Mouse (Mus musculus) adrenal gland, postnatal 25 days (tissue): ENCODE measurements at regions not wholly inside any gene's neighbourhood (a gene's known extent, or its start where the extent isn't known, plus 50 kb on each side); places are given as distances from the start of the nearest gene placed in this dataset.
A peak's percentile ranks its signal among the peaks of the same experiment; 100 is the strongest.

Source experiments
- DNase-seq: peaks from one replicate; pipeline ENCODE4 v3.0.0; 2021; ENCODE audit warnings: mixed read lengths

GRCm38 (mm10) chr9:30021981-30022380 is 59.0 kb upstream of the Ntm start:
- no peak for DNase-seq

- no peak for DNase-seq
Measured at GRCm38 (mm10) chr9:30025275-30025674, 62.3 kb upstream of the Ntm start.

- no peak for DNase-seq
Measured at GRCm38 (mm10) chr9:30026939-30027338, 64.0 kb upstream of the Ntm start.

DNA sequence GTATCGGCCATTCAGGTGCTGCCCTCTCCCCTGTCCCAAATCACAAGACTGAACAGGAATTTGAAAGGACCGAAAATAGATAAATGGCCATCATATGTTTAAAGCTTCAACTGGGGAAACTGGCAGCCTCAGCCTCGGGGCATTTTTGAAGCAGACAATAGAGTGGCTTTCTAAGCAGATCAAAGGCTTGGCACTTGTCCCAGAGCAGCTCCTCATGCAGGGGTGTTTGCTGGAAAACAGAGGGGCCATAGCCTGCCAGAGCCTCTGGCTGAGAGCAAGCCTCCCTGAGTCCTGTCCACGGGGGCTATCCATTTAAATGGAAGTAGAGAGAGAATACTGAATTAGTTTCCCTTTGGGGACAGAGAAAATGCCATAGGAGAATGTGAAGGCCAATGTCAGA is 77.5 kb upstream of the Ntm start:
- DNase-seq, result no peak

- DNase-seq, result no peak
Measured at GRCm38 (mm10) chr9:30064551-30064950, 101.6 kb upstream of the Ntm start.

GRCm38 (mm10) chr9:30067980-30068379 is 105.0 kb upstream of the Ntm start:
- DNase-seq, result no peak

DNA sequence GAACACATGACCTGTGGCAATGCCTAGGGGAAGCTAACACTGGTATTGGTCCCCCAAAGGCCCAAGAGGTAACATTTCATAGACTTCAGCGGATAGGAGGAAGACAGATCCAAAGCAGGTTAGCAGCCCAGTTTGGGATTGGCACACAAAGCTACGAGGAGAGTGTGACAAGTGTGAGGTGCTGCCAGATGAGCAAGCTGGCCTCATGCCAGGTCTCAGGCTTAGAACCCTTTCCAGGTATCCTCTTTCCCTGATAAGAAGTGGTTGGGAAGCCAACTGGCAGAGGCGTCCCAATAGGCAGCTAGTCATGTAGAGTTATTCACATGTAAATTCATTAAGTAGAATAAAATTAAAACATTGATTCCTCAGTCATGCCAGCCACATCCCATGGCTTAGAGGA is 112.3 kb upstream of the Ntm start:
- DNase-seq, result no peak

- DNase-seq, result no peak
Measured at GRCm38 (mm10) chr9:30076006-30076405, 113.1 kb upstream of the Ntm start.

- no peak for DNase-seq
Measured at GRCm38 (mm10) chr9:30076482-30076881, 113.5 kb upstream of the Ntm start.

DNA sequence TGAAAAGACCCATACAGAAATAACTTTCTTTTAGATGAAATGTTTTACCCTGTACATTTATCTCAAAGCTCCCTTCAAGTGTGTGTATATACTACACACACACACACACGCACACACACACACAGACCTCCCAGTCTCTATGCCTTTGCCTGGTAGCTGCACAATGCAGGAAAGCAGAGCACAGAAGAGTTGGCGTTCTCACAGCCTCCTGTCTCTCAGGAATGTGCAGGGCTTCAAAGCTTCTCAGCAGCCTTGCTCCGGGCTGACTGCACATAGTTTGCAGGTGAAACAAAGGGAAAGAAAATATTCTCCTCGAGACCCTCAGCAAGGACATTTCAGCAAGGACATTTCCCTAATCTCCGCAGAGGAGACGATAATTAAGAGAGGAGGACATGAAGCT is 139.0 kb upstream of the Ntm start:
- no peak for DNase-seq

- no peak for DNase-seq
Measured at GRCm38 (mm10) chr9:30122371-30122770, 159.4 kb upstream of the Ntm start.

- no peak for DNase-seq
Measured at GRCm38 (mm10) chr9:30129151-30129550, 166.2 kb upstream of the Ntm start.

DNA sequence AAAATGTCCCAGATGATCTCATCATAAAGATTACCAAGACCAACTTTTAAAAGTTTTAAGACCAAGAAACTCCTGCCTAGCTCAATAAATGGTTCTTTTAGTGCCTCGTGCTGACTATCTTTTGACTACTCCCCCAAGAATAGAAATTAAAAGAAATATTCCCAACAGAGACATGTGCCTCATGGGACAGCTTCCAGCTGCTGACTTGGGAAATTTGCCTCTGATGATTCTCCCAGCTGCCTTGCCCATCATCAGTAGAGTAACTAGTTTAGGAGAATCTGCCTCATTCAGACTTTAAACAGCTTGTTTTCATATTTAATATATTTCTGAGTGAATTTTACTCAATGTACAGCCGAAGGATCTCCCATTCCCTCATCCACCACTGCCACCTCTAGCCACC is 168.7 kb upstream of the Ntm start:
- DNase-seq, result no peak

GRCm38 (mm10) chr9:30134303-30134702 is 171.4 kb upstream of the Ntm start:
- no peak for DNase-seq

DNA sequence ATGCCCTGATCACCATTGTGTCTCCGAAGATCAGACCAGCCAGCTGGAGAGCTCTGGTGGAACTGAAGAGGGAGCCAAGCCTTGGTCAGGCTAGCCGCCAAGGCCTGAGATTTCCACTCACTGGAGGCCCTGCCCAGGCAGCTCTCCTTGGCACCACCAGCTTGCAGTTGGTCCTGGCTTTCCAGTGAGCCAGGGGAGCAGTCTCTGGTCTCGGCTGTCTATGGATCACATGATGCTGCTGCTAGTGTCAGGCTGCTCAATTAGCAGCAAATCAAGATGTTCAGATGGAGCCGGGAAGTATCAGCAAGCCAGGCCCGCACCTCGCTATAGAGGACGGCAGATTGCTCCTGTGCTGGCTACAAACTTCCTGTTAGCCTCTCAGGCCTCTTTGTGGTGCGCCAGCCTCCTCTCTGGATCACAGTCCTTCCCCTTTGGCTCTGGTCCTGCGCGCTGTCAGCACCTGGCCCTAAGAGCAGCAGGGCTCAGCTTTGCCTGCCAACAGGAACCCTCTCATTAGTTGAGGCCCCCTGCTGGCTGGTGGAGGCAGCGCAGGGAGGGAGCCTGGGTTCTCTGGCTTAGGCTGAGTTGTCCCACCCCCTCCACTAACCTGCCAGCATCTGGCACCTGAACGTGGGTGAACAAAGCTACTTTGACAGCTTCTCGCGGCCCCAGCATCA is 174.8 kb upstream of the Ntm start:
- DNase-seq, result peak; percentile 83

- peak; percentile 77 for DNase-seq
Measured at GRCm38 (mm10) chr9:30140188-30140587, 177.2 kb upstream of the Ntm start.

DNA sequence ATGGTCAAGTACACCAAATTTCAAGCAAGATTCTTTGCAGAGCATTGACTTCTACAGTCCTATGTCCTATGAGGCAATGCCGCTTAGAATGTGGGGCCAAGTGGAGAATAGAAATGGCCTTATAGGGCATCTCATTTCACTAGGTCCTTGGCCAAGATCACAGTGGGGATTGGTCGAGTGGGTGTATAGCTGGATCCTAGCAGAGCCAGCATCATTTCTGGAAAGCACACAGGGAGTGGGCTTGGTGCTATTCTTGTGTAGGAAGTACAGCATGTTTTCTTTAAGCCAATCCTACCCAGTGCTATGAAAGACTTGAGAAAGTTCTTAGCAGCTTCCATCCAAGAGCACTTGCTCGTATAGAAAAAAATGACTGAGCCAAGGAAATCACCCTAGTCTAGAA is 178.2 kb upstream of the Ntm start:
- no peak for DNase-seq

DNA sequence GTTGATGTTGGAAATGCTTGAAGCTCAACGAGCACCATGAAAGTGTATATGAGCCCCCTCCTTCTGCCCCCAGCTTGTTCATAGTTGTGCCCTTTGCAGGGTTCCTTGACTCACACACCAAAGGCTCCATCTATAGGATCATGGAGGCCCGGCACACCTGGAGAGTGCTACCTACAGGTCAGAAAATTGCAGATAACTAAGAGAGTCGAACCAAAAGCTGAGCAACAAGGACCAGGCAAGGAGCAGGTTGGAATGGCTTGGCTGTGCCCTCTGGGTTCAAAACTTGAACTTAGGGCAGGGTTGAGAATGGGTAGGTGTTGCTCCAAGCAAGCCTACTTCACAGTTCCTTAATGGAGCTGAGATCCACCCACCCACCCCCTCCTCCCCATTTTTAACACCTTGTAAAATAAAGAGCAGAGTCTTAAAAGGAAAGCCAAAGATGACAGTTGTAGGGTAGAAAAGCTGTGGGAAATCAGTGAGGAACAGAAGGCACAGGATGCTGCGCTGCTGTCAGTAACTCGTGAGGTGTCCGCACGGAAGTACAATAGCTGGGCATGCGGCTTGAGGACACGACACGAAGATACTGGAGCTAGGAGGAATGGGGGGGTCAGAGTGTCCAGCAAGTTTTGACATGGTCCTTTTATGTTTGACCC is 180.0 kb upstream of the Ntm start:
- no peak for DNase-seq

- DNase-seq, result no peak
Measured at GRCm38 (mm10) chr9:30149481-30150468, 186.8 kb upstream of the Ntm start.

DNA sequence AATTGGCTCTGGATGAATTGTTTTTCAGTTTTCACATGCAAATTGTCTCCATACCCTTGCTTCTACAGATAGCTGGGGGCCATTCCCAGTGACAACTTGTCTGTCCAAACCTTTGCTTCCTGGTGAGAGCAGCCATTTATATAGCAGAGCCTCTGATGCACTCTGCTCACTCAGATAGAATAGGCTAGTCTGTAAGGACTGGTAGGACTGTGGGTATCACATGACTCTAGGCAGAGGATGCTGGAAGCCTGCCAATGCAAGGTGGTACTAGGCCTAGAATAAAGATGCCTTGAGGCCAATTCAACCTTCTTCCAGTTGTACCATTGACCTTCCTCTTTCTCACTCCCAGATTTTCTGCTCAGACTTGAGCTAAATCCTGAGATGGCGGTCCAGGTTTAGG is 188.2 kb upstream of the Ntm start:
- DNase-seq, result no peak

GRCm38 (mm10) chr9:30166235-30166752 is 203.4 kb upstream of the Ntm start:
- DNase-seq, result no peak

DNA sequence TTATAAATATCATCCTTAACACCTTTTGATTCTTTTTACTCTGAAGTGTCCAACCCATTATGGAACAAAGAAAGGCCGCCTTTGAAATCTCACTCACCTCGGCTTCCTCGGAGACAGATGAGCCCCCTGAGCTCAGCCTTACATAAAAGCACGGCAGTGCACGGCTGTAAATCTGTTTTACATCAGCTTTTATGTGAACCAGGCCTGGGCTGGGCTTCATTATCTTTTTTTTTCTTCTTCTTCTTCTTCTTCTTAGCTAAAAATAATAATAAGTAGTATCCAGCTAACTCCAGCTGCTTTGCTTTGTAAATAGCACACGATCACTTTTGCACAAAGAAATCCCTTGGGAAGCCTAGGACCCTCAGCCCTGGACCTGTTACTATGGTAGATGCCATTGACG is 204.3 kb upstream of the Ntm start:
- DNase-seq, result no peak

- DNase-seq, result no peak
Measured at GRCm38 (mm10) chr9:30174646-30175045, 211.7 kb upstream of the Ntm start.
